Mouse (Mus musculus): Measurements from ENCODE around the gene Gm28710. TPM values are rescaled to one million over a fixed set of nuclear protein-coding genes. Genes with fewer than 3 reads are reported as not detected.

Gm28710 gene
- not detected for polyA plus RNA-seq (2014; fragmentation: Illumina TruSeq; extraction: RNeasy Lipid Tissue Mini Kit (QIAGEN cat#74804))

GRCm38 (mm10) chr5:16791243-16791860 lies at the start of gene Gm28710:
Gene Gm28710, plus strand, starts transcription at chr5:16791810.

Other genes starting within 250 kb of the Gm28710 start
- gene Hgf, start 238.3 kb upstream of the Gm28710 start, polyA plus RNA-seq (2014; fragmentation: Illumina TruSeq; extraction: RNeasy Lipid Tissue Mini Kit (QIAGEN cat#74804)): 9.8 TPM

All from ovary, adult 10 weeks (tissue).